Mouse (Mus musculus) cerebellum, adult 8-10 months (tissue): ENCODE measurements around the gene Gart.

Experiments
- DNase-seq: peaks from one replicate; pipeline ENCODE4 v3.0.0; 2022

Gart gene

DNA sequence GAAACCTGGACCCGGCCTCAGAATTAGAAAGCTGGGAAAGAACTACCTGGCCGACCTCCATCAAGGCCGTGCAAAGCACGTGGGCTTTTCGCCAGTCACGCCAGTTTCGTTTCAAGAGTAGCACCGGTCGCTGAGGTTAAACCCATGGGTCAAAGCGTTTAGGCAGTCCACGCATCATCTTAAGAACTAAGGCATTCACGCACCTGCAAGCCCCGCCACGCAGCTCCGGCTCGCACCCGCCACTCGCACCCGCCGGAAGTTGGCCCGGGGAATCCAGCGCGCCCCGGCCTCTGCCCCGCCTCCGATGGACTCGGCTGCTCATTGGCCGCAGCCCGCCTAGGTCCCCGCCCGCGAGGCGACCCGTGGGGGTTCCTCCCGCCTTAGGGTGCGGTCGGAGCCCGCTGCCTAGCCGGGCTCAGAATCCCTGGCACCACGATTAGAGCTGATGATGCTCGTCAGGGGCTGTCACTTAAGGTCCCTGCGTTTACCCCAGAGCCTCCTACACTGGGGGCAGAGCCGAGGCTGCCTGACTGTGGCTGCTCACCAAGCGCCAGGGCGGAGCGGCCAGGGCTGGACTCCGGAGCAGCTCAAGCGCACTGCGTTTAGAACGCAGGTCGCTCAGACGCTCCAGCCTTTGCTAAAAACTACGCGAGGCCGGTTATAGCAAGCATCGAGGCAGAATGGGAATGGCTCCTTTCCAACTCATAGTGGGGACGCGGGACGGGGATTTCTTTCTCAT is at the start of gene Gart:
Gene Gart (minus strand): TSS at position 272 of the 739 bp plus-strand sequence.
- DNase-seq, result peak; percentile 93

DNA sequence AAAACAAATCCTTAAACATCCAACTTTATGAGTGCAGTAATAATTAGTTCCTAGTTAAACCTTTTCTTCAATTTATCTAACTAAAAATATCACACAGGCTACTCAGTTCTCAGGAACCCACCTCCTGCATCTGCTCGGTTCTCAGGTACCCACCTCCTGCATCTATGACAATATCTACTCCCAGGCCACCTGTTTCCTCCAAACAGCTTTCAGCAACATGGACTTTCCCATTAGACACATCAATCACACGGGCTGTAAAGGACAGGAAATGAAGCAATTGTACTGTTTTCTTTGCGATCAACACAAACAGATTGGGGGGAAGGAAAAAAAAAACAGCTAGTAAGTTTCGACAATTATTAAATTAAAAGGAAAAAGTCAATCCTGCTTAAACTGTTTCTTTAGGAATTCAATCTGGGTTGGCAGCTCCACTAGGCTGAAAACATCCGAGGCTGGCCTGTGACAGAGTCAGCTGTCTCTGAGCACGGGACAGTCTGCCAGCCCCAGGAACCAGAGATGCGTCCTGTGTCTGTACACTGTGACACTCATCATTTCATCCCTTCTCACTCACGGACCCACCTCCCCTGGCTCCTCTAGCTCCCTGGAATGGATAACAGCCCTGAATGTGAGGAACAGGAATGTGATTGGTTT is 48.5 kb upstream of the Gart start:
- DNase-seq, result no peak

DNA sequence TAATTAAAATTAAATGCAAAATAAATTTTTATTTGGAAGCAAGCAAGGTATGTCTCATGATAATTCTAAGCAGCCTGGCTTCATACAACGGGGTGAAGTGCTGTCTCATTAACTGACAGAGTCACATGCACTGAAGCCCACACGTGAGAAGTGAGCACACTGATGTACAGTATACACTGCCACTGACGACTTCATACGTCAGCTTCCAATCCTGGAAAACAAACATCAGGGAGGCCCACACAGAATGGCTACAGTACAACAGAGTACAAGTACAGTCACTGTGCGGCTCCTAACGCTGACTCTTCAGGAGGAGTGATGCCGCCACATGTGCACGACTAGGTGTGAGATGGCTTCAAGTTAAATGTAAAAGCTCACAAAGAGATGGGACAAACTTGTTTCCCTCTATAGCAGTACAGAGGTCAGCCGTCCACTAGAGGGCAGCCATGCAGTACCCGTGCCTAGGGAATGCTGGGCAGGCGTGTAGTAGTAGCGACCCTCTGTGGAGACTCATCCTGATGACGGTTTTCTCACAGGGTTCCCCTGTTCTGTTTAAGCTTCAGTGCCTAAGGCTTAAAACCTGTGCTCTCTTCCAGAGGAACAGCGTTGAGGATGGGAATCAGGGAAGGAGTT is 47.8 kb upstream of the Gart start:
- peak; percentile 64 for DNase-seq

DNA sequence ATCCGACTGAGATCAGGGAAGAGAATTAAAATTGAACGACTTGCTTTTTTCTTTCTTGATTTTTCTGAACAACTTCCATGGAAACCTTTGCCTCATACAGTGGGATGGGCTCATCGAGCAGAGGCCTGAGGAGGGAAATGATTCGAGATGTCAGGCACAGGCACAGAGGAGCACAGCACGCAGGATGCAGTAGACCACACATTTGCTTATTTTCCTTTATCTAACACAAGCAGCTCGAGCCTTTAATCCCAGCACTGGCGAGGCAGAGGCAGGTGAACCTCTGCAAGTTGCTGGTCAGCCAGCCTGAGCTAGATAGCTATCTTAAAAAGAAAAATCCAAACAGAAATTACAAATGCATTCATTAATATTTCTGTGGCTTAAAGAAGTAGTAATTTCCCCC is 43.0 kb upstream of the Gart start:
- DNase-seq, result no peak

DNA sequence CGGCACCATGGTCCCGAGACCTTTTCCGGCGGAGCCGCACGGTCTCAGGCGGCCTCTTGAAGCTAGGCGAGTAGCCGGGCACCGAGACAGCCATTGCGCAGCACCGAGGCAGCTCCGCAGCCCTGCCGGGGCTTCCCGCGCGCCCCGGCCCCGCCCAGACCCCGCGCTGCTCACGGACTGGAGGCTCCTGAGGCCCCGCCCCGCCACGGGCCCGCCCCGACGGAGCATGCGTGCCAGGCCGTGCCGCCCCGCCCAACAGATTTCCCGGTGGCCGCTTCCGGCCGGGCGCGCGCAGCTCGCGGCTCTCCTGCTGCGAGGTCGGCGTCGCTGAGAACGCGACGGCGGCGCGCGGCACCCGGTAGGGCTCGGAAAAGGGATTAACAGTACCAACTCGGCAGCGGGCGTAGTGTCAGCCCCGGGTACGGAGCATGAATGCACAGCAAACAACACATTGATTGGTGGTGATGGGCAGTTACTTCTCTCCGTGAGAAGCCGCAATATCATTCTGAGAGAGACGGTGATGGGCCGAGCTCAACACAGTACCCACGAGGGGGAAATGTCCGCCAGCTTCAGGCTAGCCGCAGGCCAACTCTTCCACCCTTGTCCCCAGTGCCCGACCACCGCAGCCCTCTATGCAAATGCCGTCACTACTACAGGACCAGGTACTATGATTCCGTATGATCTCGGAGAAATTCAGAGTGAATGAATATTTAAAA is 42.0 kb upstream of the Gart start, which contains the start of gene Donson:
Gene Donson (minus strand): TSS at position 152 of the 716 bp plus-strand sequence.
- DNase-seq, result peak; percentile 93

DNA sequence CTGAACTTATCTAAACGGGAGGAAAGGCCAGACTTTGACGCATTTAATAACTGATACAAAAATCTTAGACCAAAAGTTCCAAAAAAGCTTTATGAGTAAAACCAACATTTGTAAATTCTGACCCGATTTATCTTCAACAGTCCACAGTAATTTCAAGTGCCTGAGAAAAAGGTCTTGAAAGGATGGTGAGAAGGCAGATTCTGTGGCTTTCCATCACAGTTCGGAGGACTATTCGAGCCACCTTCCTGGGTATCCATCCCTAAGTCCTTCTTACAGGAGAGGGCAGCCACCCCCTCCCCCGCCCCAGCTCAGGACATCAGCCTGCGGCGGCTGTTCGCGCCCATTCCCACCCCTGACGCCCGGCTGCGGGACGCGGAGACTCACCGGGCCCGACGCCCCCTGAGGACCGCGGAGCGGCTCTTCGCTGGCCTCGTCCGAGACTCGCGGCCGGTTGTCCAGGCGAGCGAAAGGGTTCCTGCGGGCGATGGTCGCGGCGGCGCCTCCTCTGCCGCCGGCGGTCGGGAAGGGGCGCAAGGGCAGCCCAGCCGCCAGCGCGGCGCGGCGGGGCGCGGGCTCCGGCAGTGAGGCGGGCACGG is 41.4 kb upstream of the Gart start:
- DNase-seq, result no peak

DNA sequence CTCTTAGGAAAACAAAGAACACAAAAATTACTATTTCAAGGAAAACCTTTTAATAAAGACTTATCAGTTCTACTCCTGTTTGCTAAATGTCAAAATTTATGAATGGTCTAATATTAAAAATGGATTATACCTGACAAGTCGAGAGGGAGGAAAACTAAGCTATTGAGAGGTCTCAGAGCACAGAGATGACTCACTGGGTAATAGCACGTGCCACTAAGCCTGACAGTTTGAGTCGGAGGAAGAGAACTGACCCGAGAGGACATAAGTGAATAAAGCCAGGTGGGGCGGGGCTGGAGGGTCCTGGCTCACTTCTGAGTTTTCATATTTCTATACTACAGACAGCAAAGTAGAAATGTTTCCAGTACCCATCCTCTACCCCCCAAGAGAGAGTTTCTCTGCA is 39.6 kb upstream of the Gart start:
- no peak for DNase-seq

DNA sequence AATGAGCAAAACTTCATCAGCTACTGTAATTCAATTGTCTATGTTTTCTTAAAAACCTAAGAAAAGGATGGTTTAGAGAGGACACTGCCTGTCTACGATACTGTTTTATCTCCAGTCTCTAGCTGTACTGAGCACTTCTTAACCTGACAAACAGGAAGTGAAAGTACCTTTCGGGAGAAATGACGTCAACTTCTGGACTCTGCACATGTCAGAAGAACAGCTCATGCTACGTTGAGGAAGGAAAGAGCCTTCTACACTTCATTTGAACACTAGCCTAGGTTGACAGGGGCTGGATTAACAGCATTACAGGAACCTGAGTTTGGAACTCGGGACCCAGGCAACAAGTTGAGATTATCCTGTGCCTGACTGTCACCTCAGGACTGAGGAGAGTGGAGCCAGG is 38.8 kb upstream of the Gart start:
- DNase-seq, result no peak

DNA sequence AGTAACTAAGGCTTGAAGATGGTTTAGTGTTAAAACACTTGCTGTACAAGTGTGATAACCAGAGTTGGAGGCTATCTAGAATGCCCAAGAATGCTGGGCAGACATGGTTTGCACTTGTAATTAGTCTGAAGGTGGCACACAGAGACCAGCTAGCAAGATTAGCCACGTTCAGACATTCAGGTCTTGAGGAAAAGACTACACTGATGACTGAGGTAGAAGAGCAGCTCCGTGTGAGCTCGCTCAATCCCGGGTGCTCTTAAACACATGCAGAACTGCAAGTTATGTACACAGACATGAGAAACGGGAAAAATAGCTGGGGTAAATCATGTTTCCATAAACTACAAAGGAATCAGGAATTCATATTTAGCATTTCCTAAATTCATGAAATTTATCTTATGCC is 33.9 kb upstream of the Gart start:
- DNase-seq, result no peak

DNA sequence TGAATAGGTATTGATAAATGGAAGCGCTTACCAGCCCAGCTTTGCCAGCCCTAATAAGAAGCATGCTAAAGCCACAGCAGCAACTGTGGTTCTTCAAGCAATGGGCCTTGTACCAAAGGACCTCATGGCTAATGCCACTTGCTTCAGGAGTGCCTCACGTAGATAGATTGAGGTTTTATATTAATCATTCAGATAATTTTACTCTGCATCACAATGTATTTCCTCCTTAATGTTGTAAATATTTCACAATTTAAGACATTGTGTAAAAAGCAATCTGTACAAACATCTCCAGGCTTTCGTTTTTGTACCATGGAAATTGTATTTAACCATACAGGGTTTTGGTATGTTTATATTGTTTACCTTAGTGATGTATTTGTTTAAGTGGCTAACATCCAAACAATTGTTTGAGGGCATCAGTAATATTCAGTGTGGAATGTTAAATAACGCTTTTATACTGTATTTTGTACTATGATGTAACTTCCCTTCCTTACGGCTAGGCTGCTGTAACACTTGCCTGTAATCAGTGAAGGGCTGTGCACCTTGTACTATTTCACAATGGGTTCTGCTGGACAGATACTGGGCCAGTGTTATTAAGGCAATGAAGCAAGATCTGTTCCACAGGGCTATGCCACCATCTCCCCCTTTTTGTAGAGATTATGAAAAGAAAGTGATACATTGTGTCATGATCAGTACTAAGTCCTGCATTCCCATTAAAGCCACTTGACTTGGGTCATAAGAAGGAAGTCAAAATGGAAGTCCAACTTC is 31.6 kb upstream of the Gart start:
- no peak for DNase-seq

DNA sequence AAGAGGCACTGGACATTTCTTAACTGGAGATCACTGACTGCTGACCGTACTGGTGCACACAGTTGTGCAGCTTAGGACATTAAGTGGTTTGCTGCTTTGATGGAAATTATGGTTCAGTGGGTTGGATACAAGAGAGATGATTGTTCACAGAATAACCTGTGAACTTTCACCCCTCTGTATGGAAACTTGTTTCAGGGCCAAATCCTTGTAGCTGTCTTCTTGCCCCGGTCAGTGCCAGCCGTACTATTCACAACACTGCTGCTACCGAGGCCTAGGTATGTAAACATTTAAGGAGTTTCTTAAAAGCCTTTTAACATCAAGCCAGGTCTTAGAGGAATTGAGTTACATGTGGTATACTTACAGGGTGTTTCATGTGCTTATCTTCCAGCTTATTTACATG is 27.7 kb upstream of the Gart start:
- no peak for DNase-seq

DNA sequence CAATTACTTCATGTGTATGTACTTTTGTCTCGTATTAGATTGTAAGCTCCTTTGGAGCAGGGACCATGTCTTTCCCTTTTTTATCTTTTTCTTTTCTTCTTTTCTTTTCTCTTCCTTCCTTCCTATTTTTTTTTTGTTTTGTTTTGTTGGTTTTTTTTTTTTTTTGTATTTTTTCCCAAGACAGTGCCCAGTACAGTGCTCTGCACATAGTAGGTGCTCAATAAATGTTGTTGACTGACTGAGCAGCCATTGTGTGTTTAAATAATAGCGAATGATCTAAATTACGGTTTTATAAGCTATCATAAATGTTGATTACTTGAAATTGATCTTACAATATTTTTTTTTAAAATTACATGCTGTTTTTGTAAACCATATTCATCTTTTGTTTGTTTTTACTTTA is 17.0 kb upstream of the Gart start:
- DNase-seq, result no peak

DNA sequence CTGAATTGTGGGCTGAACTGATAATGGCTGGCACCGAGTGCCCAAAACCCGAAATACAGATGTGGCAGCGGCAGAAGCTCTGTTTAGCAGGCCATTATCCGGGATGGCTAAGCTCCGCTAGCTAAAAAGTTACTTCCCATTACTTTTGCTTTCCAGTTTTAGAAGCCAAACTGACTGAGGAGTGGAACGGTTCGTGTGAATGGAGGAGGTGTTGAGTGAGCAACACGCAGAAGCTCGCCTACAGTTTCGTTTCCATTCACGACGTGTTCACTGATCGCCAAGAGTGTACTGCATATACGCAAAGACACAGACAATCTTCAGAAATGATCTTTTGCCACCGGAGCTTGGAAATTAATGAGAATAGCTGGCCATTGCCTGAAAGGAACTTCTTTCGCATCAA is 15.6 kb upstream of the Gart start:
- no peak for DNase-seq

DNA sequence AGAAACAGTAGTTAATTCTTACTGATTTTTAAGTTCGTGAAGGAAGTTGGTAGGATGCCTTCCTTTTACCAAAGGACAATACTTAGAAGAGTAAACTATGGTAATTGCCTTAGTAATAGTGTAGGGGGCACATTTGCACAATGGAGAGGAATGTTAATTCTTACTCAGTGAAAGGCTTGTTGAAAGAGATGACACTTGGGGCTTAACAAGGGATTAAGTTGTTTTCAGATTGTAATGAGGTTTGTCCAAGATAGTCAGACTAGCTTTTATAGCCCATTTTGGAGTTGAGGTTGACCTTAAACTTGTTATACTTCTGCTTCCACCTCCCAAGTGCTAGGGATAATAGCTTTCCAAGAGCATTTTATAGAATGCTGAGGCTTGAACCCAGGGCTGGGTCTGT is 14.6 kb upstream of the Gart start:
- no peak for DNase-seq

DNA sequence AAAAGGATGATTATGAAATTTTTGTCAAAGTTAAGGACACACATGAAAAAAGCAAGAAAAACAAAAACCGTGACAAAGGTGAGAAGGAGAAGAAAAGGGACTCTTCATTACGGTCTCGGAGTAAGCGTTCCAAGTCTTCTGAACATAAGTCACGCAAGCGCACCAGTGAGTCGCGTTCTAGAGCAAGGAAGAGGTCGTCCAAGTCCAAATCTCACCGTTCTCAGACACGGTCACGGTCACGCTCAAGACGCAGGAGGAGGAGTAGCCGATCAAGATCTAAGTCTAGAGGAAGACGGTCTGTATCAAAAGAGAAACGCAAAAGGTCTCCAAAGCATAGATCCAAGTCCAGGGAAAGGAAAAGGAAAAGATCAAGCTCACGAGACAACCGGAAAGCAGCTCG is 13.0 kb upstream of the Gart start:
- no peak for DNase-seq

DNA sequence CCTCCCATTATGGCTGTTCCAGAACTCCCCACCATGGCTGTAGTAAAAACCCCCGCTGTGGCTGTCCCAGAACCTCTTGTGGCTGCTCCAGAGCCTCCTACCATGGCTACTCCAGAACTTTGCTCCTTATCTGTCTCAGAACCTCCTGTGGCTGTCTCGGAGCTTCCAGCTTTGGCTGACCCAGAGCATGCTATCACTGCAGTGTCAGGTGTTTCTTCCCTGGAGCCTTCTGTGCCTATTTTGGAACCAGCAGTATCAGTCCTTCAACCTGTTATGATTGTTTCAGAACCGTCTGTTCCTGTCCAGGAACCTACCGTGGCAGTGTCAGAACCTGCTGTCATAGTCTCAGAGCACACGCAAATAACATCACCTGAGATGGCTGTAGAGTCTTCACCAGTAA is 11.7 kb upstream of the Gart start:
- DNase-seq, result no peak

DNA sequence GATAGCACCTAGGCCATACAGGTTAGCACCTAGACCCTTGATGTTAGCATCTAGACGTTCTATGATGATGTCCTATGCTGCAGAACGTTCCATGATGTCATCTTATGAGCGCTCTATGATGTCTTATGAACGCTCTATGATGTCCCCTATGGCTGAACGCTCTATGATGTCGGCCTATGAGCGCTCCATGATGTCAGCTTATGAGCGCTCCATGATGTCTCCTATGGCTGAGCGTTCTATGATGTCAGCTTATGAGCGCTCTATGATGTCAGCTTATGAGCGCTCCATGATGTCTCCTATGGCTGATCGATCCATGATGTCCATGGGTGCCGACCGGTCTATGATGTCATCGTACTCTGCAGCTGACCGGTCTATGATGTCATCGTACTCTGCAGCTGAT is 10.5 kb upstream of the Gart start:
- no peak for DNase-seq

DNA sequence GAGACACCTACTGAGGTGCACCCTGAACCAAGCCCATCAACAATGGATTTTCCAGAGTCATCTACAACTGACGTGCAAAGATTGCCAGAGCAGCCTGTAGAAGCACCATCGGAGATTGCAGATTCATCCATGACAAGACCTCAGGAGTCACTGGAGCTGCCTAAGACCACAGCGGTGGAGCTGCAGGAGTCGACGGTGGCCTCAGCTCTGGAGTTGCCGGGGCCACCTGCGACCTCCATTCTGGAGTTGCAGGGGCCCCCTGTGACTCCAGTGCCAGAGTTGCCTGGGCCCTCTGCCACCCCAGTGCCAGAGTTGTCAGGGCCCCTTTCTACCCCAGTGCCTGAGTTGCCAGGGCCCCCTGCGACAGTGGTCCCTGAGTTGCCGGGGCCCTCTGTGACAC is 8.5 kb upstream of the Gart start:
- DNase-seq, result no peak

DNA sequence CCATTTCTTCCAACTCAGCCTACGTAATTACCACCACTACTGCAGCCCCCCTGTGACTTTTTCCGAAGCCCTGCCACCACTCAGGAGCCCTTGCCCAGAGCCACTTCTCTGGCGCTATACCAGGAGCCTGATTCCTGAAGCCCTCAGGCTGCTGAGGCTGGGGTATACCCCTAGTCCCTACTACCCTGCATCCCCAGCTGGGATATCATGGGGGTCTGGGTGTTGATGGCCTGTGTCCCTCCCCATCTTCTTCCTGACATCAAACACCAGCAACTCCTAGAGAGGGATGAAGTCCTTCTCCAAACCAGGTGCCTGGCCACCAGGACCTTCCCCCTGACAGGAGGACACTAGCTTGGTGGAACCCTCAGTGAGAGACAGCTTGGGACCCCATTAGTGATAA is 5.4 kb upstream of the Gart start:
- no peak for DNase-seq

DNA sequence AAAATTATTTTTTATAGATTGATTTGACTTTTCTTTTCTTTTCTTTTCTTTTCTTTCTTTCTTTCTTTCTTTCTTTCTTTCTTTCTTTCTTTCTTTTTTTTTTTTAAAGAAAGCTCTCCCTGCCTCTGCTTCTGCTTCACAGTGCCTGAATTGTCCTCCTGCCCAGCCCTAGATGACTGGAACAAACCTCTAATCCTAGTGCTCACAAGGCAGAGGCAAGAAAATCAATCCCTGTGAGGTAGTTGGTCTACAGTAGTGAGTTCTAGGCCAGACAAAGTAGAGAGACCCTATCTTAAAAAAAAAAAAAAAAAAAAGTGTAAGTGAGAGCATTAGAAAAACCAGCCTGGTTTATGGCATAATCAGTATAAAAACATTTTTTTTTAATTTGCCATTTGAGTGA is 3.0 kb upstream of the Gart start:
- DNase-seq, result no peak

DNA sequence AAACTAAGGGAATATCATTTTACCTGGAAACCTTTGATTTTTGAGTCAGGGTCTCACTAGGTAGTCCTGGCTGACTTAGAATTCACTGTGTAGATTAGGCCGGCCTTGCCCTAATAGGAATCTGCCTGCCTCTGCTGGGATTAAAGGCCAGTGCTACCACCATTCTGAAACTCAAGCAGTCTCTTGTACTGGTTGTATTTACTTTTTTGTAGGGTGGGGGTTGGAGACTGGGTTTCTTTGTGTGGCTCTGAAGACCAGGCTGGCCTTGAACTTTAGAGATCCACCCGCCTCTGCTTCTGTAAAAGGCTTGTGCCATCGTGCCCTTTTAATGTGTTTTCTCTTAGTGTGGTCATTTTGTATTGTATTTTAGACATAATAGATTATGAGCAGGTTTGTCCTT is 2.5 kb upstream of the Gart start:
- DNase-seq, result no peak

DNA sequence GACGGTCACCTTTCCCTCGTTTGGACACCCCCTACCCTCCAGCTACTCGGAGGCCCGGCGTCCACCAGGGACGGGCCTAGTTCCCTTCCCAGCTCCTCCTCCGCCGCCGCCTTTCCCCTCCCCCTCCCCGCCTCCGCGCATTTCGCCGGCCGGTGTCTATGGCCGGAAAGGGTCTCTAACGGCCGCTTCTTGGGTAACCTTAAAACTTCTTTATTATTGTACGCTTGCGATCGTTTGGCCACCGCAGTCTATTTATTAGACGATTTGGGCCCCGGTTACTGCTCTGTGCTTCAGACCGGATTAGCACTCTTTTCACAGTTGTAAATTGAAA is 1.4 kb upstream of the Gart start:
- peak; percentile 66 for DNase-seq
